In genomic region chr7:4739544-4740275, GRCm38 (mm10) we compare ENCODE assay signal across 8 mouse cellular contexts. TPM values are rescaled to one million over a fixed set of nuclear protein-coding genes. Genes with fewer than 3 reads are reported as not detected.
DNase-seq lines count a peak whose midpoint lies in the region; ATAC-seq and TF ChIP-seq lines count a peak whose summit lies in the region.

Kmt5c (plus strand) TSS chr7:4740115.

- DNase-seq in 416B (ENCODE audit: low read depth) = peak; percentile 100
- DNase-seq in heart, adult 8-10 months (ENCODE audit: low spot score) = peak; percentile 100
- DNase-seq in kidney, adult 9 months = peak; percentile 100
- peak; percentile 100 for DNase-seq in limb, embryonic 14.5 days (ENCODE audit: low spot score)
- peak; percentile 100 for DNase-seq in midbrain, postnatal 0 days (ENCODE audit: low spot score)
- peak; percentile 84 to 88 for DNase-seq in spleen, postnatal 14 days (ENCODE audit: low spot score in 2 of 2)

- TF ChIP-seq POLR2A in bone marrow, adult 2 months (IDR thresholded peaks at IDR 0.05; ENCODE audit: borderline replicate concordance, control insufficient read depth, low read depth, low read length) = peak; percentile 97
- peak; percentile 88; the same call in 1 of the 2 replicates for TF ChIP-seq POLR2A in limb, embryonic 14.5 days (IDR thresholded peaks at IDR 0.05; ENCODE audit: borderline replicate concordance, extremely low read depth, insufficient read depth, insufficient read length)

- H3K4me2 ChIP-seq in embryonic facial prominence, embryonic 15.5 days (replicated peaks) = peak within 1 kb of the TSS; percentile 80
- H3K4me2 ChIP-seq in limb, embryonic 14.5 days (replicated peaks; ENCODE audit: low read depth, low read length, severe bottlenecking) = peak within 1 kb of the TSS; percentile 80
- H3K4me2 ChIP-seq in midbrain, postnatal 0 days (ENCODE audit: low read depth, low read length, poor library complexity, severe bottlenecking) = peak within 1 kb of the TSS; percentile 89

- H3K4me1 ChIP-seq in bone marrow, adult 2 months (ENCODE audit: control insufficient read depth, insufficient read depth, low read length) = peaks cover 2% of the 10 kb centered on the region; the same call in 1 of the 2 replicates
- H3K4me1 ChIP-seq in embryonic facial prominence, embryonic 15.5 days = peaks cover 31% of the 10 kb centered on the region
- H3K4me1 ChIP-seq in limb, embryonic 14.5 days (ENCODE audit: control insufficient read depth, insufficient read depth, low read length) = peaks cover 12% of the 10 kb centered on the region
- peaks cover 14% of the 10 kb centered on the region; the same call in 1 of the 2 replicates for H3K4me1 ChIP-seq in midbrain, postnatal 0 days (ENCODE audit: insufficient read depth, low read length)

- H3K27ac ChIP-seq in bone marrow, adult 2 months (ENCODE audit: control insufficient read depth, insufficient read depth, low read depth, low read length, poor library complexity) = peak within 1 kb of the TSS; percentile 65
- H3K27ac ChIP-seq in embryonic facial prominence, embryonic 15.5 days (replicated peaks) = peak within 1 kb of the TSS; percentile 91
- H3K27ac ChIP-seq in limb, embryonic 14.5 days (replicated peaks; ENCODE audit: low read depth, low read length) = peak within 1 kb of the TSS; percentile 77
- peak within 1 kb of the TSS; percentile 93 for H3K27ac ChIP-seq in midbrain, postnatal 0 days (ENCODE audit: low read depth, low read length)

- no peaks in the 10 kb centered on the region for H3K9me3 ChIP-seq in embryonic facial prominence, embryonic 15.5 days (replicated peaks)
- H3K9me3 ChIP-seq in limb, embryonic 14.5 days (ENCODE audit: control insufficient read depth, low read length) = no peaks in the 10 kb centered on the region
- no peaks in the 10 kb centered on the region for H3K9me3 ChIP-seq in midbrain, postnatal 0 days (ENCODE audit: low read length)

- H3K36me3 ChIP-seq in embryonic facial prominence, embryonic 15.5 days = peaks cover 20% of the 10 kb centered on the region; the same call in 1 of the 2 replicates
- H3K36me3 ChIP-seq in limb, embryonic 14.5 days (ENCODE audit: control insufficient read depth, insufficient read depth, low read length) = peaks cover 26% of the 10 kb centered on the region
- 0 out of 2 replicates have a peak, but pooled peaks cover 3% of the 10 kb centered on the region for H3K36me3 ChIP-seq in midbrain, postnatal 0 days (ENCODE audit: insufficient read depth, low read length)

- peak within 1 kb of the TSS; percentile 80 for H3K9ac ChIP-seq in embryonic facial prominence, embryonic 15.5 days
- H3K9ac ChIP-seq in limb, embryonic 14.5 days (ENCODE audit: low read depth, low read length, severe bottlenecking) = peak within 1 kb of the TSS; percentile 81
- H3K9ac ChIP-seq in midbrain, postnatal 0 days (replicated peaks; ENCODE audit: low read length, poor library complexity, severe bottlenecking) = peak within 1 kb of the TSS; percentile 77

- no peak; the same call in 1 of the 2 replicates for TF ChIP-seq CTCF in bone marrow, adult 2 months (IDR thresholded peaks at IDR 0.05; ENCODE audit: control insufficient read depth, insufficient read depth, low read length)
- peak; percentile 60 for TF ChIP-seq CTCF in midbrain, postnatal 0 days (IDR thresholded peaks at IDR 0.05)

- WGBS in bone marrow, adult 2 months = 0% methylated on average over 38 of the region's 44 CpGs
- WGBS in embryonic facial prominence, embryonic 15.5 days = under 1% methylated on average over 44 of the region's 44 CpGs
- WGBS in limb, embryonic 14.5 days = under 1% methylated on average over 37 of the region's 44 CpGs
- WGBS in midbrain, postnatal 0 days = under 1% methylated on average over 35 of the region's 44 CpGs

- ATAC-seq in embryonic facial prominence, embryonic 15.5 days (ENCODE audit: insufficient number of reproducible peaks, low FRiP score, low TSS enrichment, low read depth) = peak; percentile 98
- peak; percentile 97 for ATAC-seq in limb, embryonic 14.5 days (ENCODE audit: low FRiP score, low read depth)
- peak; percentile 97 for ATAC-seq in midbrain, postnatal 0 days (ENCODE audit: low FRiP score)

- peak within 1 kb of the TSS; percentile 79 for H3K4me3 ChIP-seq in bone marrow, adult 2 months (replicated peaks; ENCODE audit: control insufficient read depth, low read depth, low read length)
- peak within 1 kb of the TSS; percentile 81 for H3K4me3 ChIP-seq in embryonic facial prominence, embryonic 15.5 days (replicated peaks)
- H3K4me3 ChIP-seq in limb, embryonic 14.5 days (replicated peaks; ENCODE audit: low read length) = peak within 1 kb of the TSS; percentile 78
- H3K4me3 ChIP-seq in midbrain, postnatal 0 days (ENCODE audit: low read depth, low read length) = peak within 1 kb of the TSS; percentile 77

- H3K27me3 ChIP-seq in embryonic facial prominence, embryonic 15.5 days = no peaks in the 10 kb centered on the region
- no peaks in the 10 kb centered on the region for H3K27me3 ChIP-seq in limb, embryonic 14.5 days (ENCODE audit: control insufficient read depth, insufficient read depth, low read length)
- no peaks in the 10 kb centered on the region for H3K27me3 ChIP-seq in midbrain, postnatal 0 days (ENCODE audit: insufficient read depth, low read length)

RNA-seq across cellular contexts. Expression of gene Kmt5c, which starts in this region (rescaled TPM):
- 98.4 and 144 TPM in 2 replicates for polyA plus RNA-seq in bone marrow, adult 2 months (2011; ENCODE audit: insufficient read depth, insufficient read length, low replicate concordance, missing spikeins)
- 57.9 and 58.2 TPM in 2 replicates for polyA plus RNA-seq in embryonic facial prominence, embryonic 15.5 days (2015; fragmentation: Nextera tagmentation; extraction: Ambion mirVana)
- total RNA-seq in heart, adult 8-10 months (2022) = 10 to 100 TPM in 2 of 4 experiments, 1 to 10 TPM in 2; 7.5 to 10.8 (median 9.7) TPM
- 161 and 223 TPM in 2 replicates for polyA plus RNA-seq in limb, embryonic 14.5 days (2012; rRNA removed)
- polyA plus RNA-seq in limb, embryonic 14.5 days (2014; fragmentation: Nextera tagmentation; extraction: Ambion mirVana) = 44.4 and 51.2 TPM in 2 replicates
- total RNA-seq in midbrain, postnatal 0 days (2014; rRNA removed) = 38.9 and 48.8 TPM in 2 replicates
- polyA plus RNA-seq in midbrain, postnatal 0 days (2015; fragmentation: Nextera tagmentation; extraction: Ambion mirVana) = 33.1 and 35.7 TPM in 2 replicates

Comparison
In these comparisons a context has a peak if more than half of its experiments do, and no peak if none do; other contexts are left out.
1. Peak in every context shown above with its lines: DNase-seq, ATAC-seq, H3K4me3 ChIP-seq and H3K27ac ChIP-seq.